Mouse (Mus musculus): ENCODE measurements around the gene Col23a1.

The Col23a1 gene

GRCm38 (mm10) chr11:51388892-51389340, 99.2 kb downstream of the Col23a1 start:
- peak; percentile 29 for DNase-seq (ENCODE audit: extremely low spot score)

GRCm38 (mm10) chr11:51389763-51390162, 100.0 kb downstream of the Col23a1 start:
- no peak for DNase-seq (ENCODE audit: extremely low spot score)

- DNase-seq (ENCODE audit: extremely low spot score) = no peak
These were observed 100.8 kb downstream of the Col23a1 start for GRCm38 (mm10) chr11:51390521-51390920.

GRCm38 (mm10) chr11:51391548-51391947, 101.8 kb downstream of the Col23a1 start:
- DNase-seq (ENCODE audit: extremely low spot score) = no peak

GRCm38 (mm10) chr11:51394301-51394865, 104.7 kb downstream of the Col23a1 start:
- no peak for DNase-seq (ENCODE audit: extremely low spot score)

GRCm38 (mm10) chr11:51396451-51396850, 106.7 kb downstream of the Col23a1 start:
- DNase-seq (ENCODE audit: extremely low spot score) = no peak

GRCm38 (mm10) chr11:51398084-51398483, 108.4 kb downstream of the Col23a1 start:
- DNase-seq (ENCODE audit: extremely low spot score) = no peak

GRCm38 (mm10) chr11:51400356-51400755, 110.6 kb downstream of the Col23a1 start:
- no peak for DNase-seq (ENCODE audit: extremely low spot score)

GRCm38 (mm10) chr11:51401481-51402128, 111.9 kb downstream of the Col23a1 start:
- DNase-seq (ENCODE audit: extremely low spot score) = no peak

- DNase-seq (ENCODE audit: extremely low spot score) = no peak
These were observed 114.2 kb downstream of the Col23a1 start for GRCm38 (mm10) chr11:51403886-51404285.

GRCm38 (mm10) chr11:51404865-51405440, 115.2 kb downstream of the Col23a1 start:
- no peak for DNase-seq (ENCODE audit: extremely low spot score)

GRCm38 (mm10) chr11:51406531-51406930, 116.8 kb downstream of the Col23a1 start:
- DNase-seq (ENCODE audit: extremely low spot score) = no peak

GRCm38 (mm10) chr11:51407351-51407750, 117.6 kb downstream of the Col23a1 start:
- no peak for DNase-seq (ENCODE audit: extremely low spot score)

- no peak for DNase-seq (ENCODE audit: extremely low spot score)
These were observed 121.1 kb downstream of the Col23a1 start for GRCm38 (mm10) chr11:51410771-51411170.

GRCm38 (mm10) chr11:51414520-51414919, 124.8 kb downstream of the Col23a1 start:
- no peak for DNase-seq (ENCODE audit: extremely low spot score)

GRCm38 (mm10) chr11:51415049-51415688, 125.4 kb downstream of the Col23a1 start:
- DNase-seq (ENCODE audit: extremely low spot score) = no peak

GRCm38 (mm10) chr11:51418807-51419206, 129.1 kb downstream of the Col23a1 start:
- DNase-seq (ENCODE audit: extremely low spot score) = peak; percentile 25

- DNase-seq (ENCODE audit: extremely low spot score) = no peak
These were observed 132.2 kb downstream of the Col23a1 start for GRCm38 (mm10) chr11:51421878-51422277.

- DNase-seq (ENCODE audit: extremely low spot score) = no peak
These were observed 133.0 kb downstream of the Col23a1 start for GRCm38 (mm10) chr11:51422713-51423112.

GRCm38 (mm10) chr11:51426155-51426554, 136.4 kb downstream of the Col23a1 start:
- DNase-seq (ENCODE audit: extremely low spot score) = no peak

GRCm38 (mm10) chr11:51429428-51430179, 139.9 kb downstream of the Col23a1 start:
- DNase-seq (ENCODE audit: extremely low spot score) = no peak

GRCm38 (mm10) chr11:51430180-51430578, 140.5 kb downstream of the Col23a1 start:
- no peak for DNase-seq (ENCODE audit: extremely low spot score)

Measured in embryo, embryonic 9.5 days (tissue).